ENCODE assay signal across 18 mouse cellular contexts in the genomic region with DNA sequence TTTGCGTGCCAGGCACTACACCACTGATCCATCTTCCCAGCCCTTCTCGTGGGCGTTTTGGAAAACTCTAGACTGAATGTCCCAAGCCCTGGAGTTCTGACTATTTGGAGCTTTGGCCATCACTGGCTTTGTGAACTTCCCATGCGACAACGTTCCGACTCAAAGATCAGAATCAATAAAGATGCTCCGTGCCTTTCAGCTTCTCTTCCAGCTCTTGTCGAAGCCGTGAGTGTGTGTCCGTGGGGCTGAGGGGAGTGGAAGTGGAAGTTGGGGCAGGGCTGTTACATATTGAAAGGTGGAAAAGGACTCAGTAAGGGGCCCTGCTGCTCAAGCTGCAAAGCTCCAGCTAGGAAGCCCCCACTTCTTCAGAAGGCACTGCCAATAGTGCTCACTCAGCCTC.
"Had no signal": no experiment of that assay in that cellular context is flagged by ENCODE, and none has a peak within 500 bp of the region (broad histone marks: within the 10 kb centered on the region; RNA-seq: fewer than 3 reads in every experiment).

No protein-coding gene starts in this region.

- H3K9ac ChIP-seq: liver, embryonic 14.5 days; lung, embryonic 14.5 days; midbrain, embryonic 12.5 days; midbrain, embryonic 15.5 days; neural tube, embryonic 13.5 days; neural tube, embryonic 15.5 days had no signal

- H3K27ac ChIP-seq: liver, embryonic 14.5 days; midbrain, embryonic 12.5 days; midbrain, embryonic 15.5 days; neural tube, embryonic 13.5 days; neural tube, embryonic 15.5 days had no signal

- H3K4me2 ChIP-seq: lung, embryonic 14.5 days; midbrain, embryonic 12.5 days; midbrain, embryonic 15.5 days; neural tube, embryonic 13.5 days; neural tube, embryonic 15.5 days had no signal

- H3K27me3 ChIP-seq: neural tube, embryonic 15.5 days had no signal

- H3K9me3 ChIP-seq: midbrain, embryonic 12.5 days; midbrain, embryonic 15.5 days; neural tube, embryonic 13.5 days; neural tube, embryonic 15.5 days had no signal

- DNase-seq: lung, adult 18-20 months; lung, embryonic 14.5 days; lung, postnatal 10 days; lung, postnatal 4 days; retina, postnatal 1 day; right cerebral cortex, adult 18-20 months; right cerebral cortex, postnatal 25 days; right cerebral cortex, postnatal 4 days; spleen, adult 18-20 months; thymus, adult 18-20 months; thymus, postnatal 14 days; thymus, postnatal 36 days had no signal

- ATAC-seq: midbrain, embryonic 15.5 days had no signal

- H3K4me3 ChIP-seq: midbrain, embryonic 12.5 days; midbrain, embryonic 15.5 days; myocyte; neural tube, embryonic 13.5 days; neural tube, embryonic 15.5 days had no signal

- H3K36me3 ChIP-seq: midbrain, embryonic 12.5 days; midbrain, embryonic 15.5 days; neural tube, embryonic 13.5 days; neural tube, embryonic 15.5 days had no signal
